Mouse (Mus musculus): ENCODE data around the gene Mbnl2. TPM values are rescaled to one million over a fixed set of nuclear protein-coding genes. Genes with fewer than 3 reads are reported as not detected.
A peak's percentile ranks its signal among the peaks of the same experiment; 100 is the strongest.

Gene Mbnl2
- total RNA-seq, 1 experiment from 2014 or later = 153 TPM

GRCm38 (mm10) chr14:120318326-120318935, 43.0 kb downstream of the Mbnl2 start:
- no peak for ATAC-seq (ENCODE audit: extremely low read depth, insufficient number of reproducible peaks, low FRiP score, poor library complexity, severe bottlenecking)

GRCm38 (mm10) chr14:120318974-120319731, 43.7 kb downstream of the Mbnl2 start:
- no peak for ATAC-seq (ENCODE audit: extremely low read depth, insufficient number of reproducible peaks, low FRiP score, poor library complexity, severe bottlenecking)

GRCm38 (mm10) chr14:120322041-120322440, 46.6 kb downstream of the Mbnl2 start:
- ATAC-seq (ENCODE audit: extremely low read depth, insufficient number of reproducible peaks, low FRiP score, poor library complexity, severe bottlenecking) = no peak

- no peak for ATAC-seq (ENCODE audit: extremely low read depth, insufficient number of reproducible peaks, low FRiP score, poor library complexity, severe bottlenecking)
Measured at GRCm38 (mm10) chr14:120323111-120323510, 47.6 kb downstream of the Mbnl2 start.

- no peak for ATAC-seq (ENCODE audit: extremely low read depth, insufficient number of reproducible peaks, low FRiP score, poor library complexity, severe bottlenecking)
Measured at GRCm38 (mm10) chr14:120324061-120324791, 48.8 kb downstream of the Mbnl2 start.

- ATAC-seq (ENCODE audit: extremely low read depth, insufficient number of reproducible peaks, low FRiP score, poor library complexity, severe bottlenecking) = no peak
Measured at GRCm38 (mm10) chr14:120324883-120325480, 49.5 kb downstream of the Mbnl2 start.

GRCm38 (mm10) chr14:120325673-120326072, 50.2 kb downstream of the Mbnl2 start:
- peak; percentile 91 for ATAC-seq (ENCODE audit: extremely low read depth, insufficient number of reproducible peaks, low FRiP score, poor library complexity, severe bottlenecking)

- ATAC-seq (ENCODE audit: extremely low read depth, insufficient number of reproducible peaks, low FRiP score, poor library complexity, severe bottlenecking) = no peak
Measured at GRCm38 (mm10) chr14:120330454-120330853, 55.0 kb downstream of the Mbnl2 start.

- ATAC-seq (ENCODE audit: extremely low read depth, insufficient number of reproducible peaks, low FRiP score, poor library complexity, severe bottlenecking) = no peak
Measured at GRCm38 (mm10) chr14:120330881-120331514, 55.5 kb downstream of the Mbnl2 start.

- ATAC-seq (ENCODE audit: extremely low read depth, insufficient number of reproducible peaks, low FRiP score, poor library complexity, severe bottlenecking) = peak; percentile 54; the same call in 1 of the 2 replicates
Measured at GRCm38 (mm10) chr14:120333465-120334243, 58.2 kb downstream of the Mbnl2 start.

- ATAC-seq (ENCODE audit: extremely low read depth, insufficient number of reproducible peaks, low FRiP score, poor library complexity, severe bottlenecking) = no peak
Measured at GRCm38 (mm10) chr14:120335366-120335765, 59.9 kb downstream of the Mbnl2 start.

GRCm38 (mm10) chr14:120335871-120336270, 60.4 kb downstream of the Mbnl2 start:
- no peak for ATAC-seq (ENCODE audit: extremely low read depth, insufficient number of reproducible peaks, low FRiP score, poor library complexity, severe bottlenecking)

- no peak for ATAC-seq (ENCODE audit: extremely low read depth, insufficient number of reproducible peaks, low FRiP score, poor library complexity, severe bottlenecking)
Measured at GRCm38 (mm10) chr14:120336380-120336779, 60.9 kb downstream of the Mbnl2 start.

GRCm38 (mm10) chr14:120336841-120337240, 61.4 kb downstream of the Mbnl2 start:
- ATAC-seq (ENCODE audit: extremely low read depth, insufficient number of reproducible peaks, low FRiP score, poor library complexity, severe bottlenecking) = no peak

GRCm38 (mm10) chr14:120337731-120338462, 62.4 kb downstream of the Mbnl2 start:
- ATAC-seq (ENCODE audit: extremely low read depth, insufficient number of reproducible peaks, low FRiP score, poor library complexity, severe bottlenecking) = no peak

GRCm38 (mm10) chr14:120338706-120339105, 63.2 kb downstream of the Mbnl2 start:
- no peak for ATAC-seq (ENCODE audit: extremely low read depth, insufficient number of reproducible peaks, low FRiP score, poor library complexity, severe bottlenecking)

GRCm38 (mm10) chr14:120341912-120342311, 66.4 kb downstream of the Mbnl2 start:
- 0 out of 2 replicates have a peak, but pooled peaks have one; percentile 9 for ATAC-seq (ENCODE audit: extremely low read depth, insufficient number of reproducible peaks, low FRiP score, poor library complexity, severe bottlenecking)

GRCm38 (mm10) chr14:120342321-120342720, 66.9 kb downstream of the Mbnl2 start:
- ATAC-seq (ENCODE audit: extremely low read depth, insufficient number of reproducible peaks, low FRiP score, poor library complexity, severe bottlenecking) = no peak
